Mouse (Mus musculus) ES-Bruce4 (cell line): ENCODE measurements around the gene Plce1.

Experiments used
- CTCF ChIP-seq: IDR thresholded peaks from one replicate; pipeline ENCODE4 v1.8.1; 2011; ENCODE audit warnings: low read depth, low read length
- EP300 ChIP-seq: IDR thresholded peaks from 2 replicates; pipeline ENCODE4 v1.6.1; 2011; ENCODE audit warnings: low read depth, low read length; ENCODE audit not compliant: insufficient read depth
- POLR2A ChIP-seq: IDR thresholded peaks from one replicate; pipeline ENCODE4 v1.8.1; 2011; ENCODE audit warnings: low read length; ENCODE audit not compliant: insufficient read depth

- TF ChIP-seq CTCF (no peak), POLR2A (no peak), EP300 (no peak)
These were observed 106.7 kb downstream of the Plce1 start for GRCm38 (mm10) chr19:38587559-38587958.
